Mouse (Mus musculus) midbrain, embryonic 13.5 days (tissue): Measurements from ENCODE around the gene Golm1. TPM values are rescaled to one million over a fixed set of nuclear protein-coding genes. Genes with fewer than 3 reads are reported as not detected.

Source experiments
- ATAC-seq: fragments of 200-750 bp; cut with Nextera tagmentation; 2 replicates; pipeline ENCODE4 v1.8.0; 2017; ENCODE audit warnings: mild to moderate bottlenecking, moderate TSS enrichment, moderate library complexity
- H3K27ac ChIP-seq: fragments of 300-500 bp; sonication (generic); 2 replicates; pipeline ENCODE4 v1.5.1; 2015; ENCODE audit warnings: inconsistent platforms, mild to moderate bottlenecking, moderate library complexity
- H3K27me3 ChIP-seq: fragments of 300-500 bp; sonication (generic); 2 replicates; pipeline ENCODE4 v1.6.1; 2015; ENCODE audit warnings: mild to moderate bottlenecking, inconsistent platforms
- H3K36me3 ChIP-seq: fragments of 300-500 bp; sonication (generic); 2 replicates; pipeline ENCODE4 v1.6.1; 2015; ENCODE audit warnings: mild to moderate bottlenecking, inconsistent platforms
- H3K4me1 ChIP-seq: fragments of 300-500 bp; sonication (generic); replicated peaks from 2 replicates; pipeline ENCODE4 v1.6.1; 2015; ENCODE audit warnings: inconsistent platforms
- H3K4me2 ChIP-seq: fragments of 300-500 bp; sonication (generic); replicated peaks from 2 replicates; pipeline ENCODE4 v1.6.1; 2015; ENCODE audit warnings: moderate library complexity, mild to moderate bottlenecking, inconsistent platforms
- H3K4me3 ChIP-seq: fragments of 300-500 bp; sonication (generic); replicated peaks from 2 replicates; pipeline ENCODE4 v1.5.1; 2015; ENCODE audit warnings: mild to moderate bottlenecking, inconsistent platforms
- H3K9ac ChIP-seq: fragments of 300-500 bp; sonication (generic); replicated peaks from 2 replicates; pipeline ENCODE4 v1.6.1; 2015; ENCODE audit warnings: mild to moderate bottlenecking, inconsistent platforms
- H3K9me3 ChIP-seq: fragments of 300-500 bp; sonication (generic); 2 replicates; pipeline ENCODE4 v1.6.1; 2016; ENCODE audit warnings: mild to moderate bottlenecking, inconsistent platforms
- WGBS: fragments of 180-500 bp; shearing (Covaris S2); methylation state at CpG from one replicate; pipeline ENCODE4 v1.1.7; 2015; 5-methylcytosine and 5-hydroxymethylcytosine counted together
- polyA plus RNA-seq: library from polyadenylated mRNA; unstranded; fragments of >200 nt; fragmentation: Nextera tagmentation; extraction: Ambion mirVana; gene quantifications from 2 replicates; pipeline ENCODE4 v1.2.1, GENCODE M21; 2015

Gene Golm1
- polyA plus RNA-seq, 1 experiment from 2014 or later, result 76.2 TPM

DNA sequence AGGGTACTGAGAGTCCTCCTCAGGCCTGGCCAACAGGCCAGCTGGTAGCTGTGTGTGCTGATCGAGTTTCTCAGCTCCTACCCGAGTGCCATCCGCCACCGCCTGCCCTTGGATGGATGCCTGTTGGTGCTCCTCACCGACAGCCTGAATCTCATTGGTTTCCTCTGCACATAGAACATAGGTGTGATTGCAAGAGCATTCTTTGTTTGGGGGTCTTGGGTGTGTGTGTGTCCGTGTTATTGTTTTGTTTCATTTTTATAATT lies 35.5 kb downstream of the Golm1 start:
- no peaks in the 10 kb centered on the region for H3K9me3 ChIP-seq
- H3K36me3 ChIP-seq, result peaks cover 79% of the 10 kb centered on the region
- 96% methylated on average over 6 of the region's 6 CpGs for WGBS
- H3K27ac ChIP-seq, result no peak overlapping the region
- H3K4me1 ChIP-seq, result no peaks in the 10 kb centered on the region
- ATAC-seq, result no peak
- no peaks in the 10 kb centered on the region for H3K27me3 ChIP-seq
- H3K9ac ChIP-seq, result no peak overlapping the region
- no peak overlapping the region for H3K4me3 ChIP-seq
- no peak overlapping the region for H3K4me2 ChIP-seq

- no peak overlapping the region for H3K4me2 ChIP-seq
- no peak overlapping the region for H3K27ac ChIP-seq
- H3K9me3 ChIP-seq, result no peaks in the 10 kb centered on the region
- ATAC-seq, result no peak
- no peak overlapping the region for H3K9ac ChIP-seq
- H3K4me1 ChIP-seq, result no peaks in the 10 kb centered on the region
- H3K36me3 ChIP-seq, result peaks cover 79% of the 10 kb centered on the region
- 91% methylated on average over 16 of the region's 16 CpGs for WGBS
- H3K4me3 ChIP-seq, result no peak overlapping the region
- H3K27me3 ChIP-seq, result no peaks in the 10 kb centered on the region
Observed at GRCm38 (mm10) chr13:59639368-59640177, 36.0 kb downstream of the Golm1 start.

GRCm38 (mm10) chr13:59637800-59638199 lies 37.8 kb downstream of the Golm1 start:
- no peaks in the 10 kb centered on the region for H3K27me3 ChIP-seq
- no peak overlapping the region for H3K4me3 ChIP-seq
- H3K4me1 ChIP-seq, result no peaks in the 10 kb centered on the region
- H3K9ac ChIP-seq, result no peak overlapping the region
- H3K36me3 ChIP-seq, result peaks cover 95% of the 10 kb centered on the region
- ATAC-seq, result no peak
- no peak overlapping the region for H3K27ac ChIP-seq
- WGBS, result 94% methylated on average over 7 of the region's 7 CpGs
- no peak overlapping the region for H3K4me2 ChIP-seq
- no peaks in the 10 kb centered on the region for H3K9me3 ChIP-seq

DNA sequence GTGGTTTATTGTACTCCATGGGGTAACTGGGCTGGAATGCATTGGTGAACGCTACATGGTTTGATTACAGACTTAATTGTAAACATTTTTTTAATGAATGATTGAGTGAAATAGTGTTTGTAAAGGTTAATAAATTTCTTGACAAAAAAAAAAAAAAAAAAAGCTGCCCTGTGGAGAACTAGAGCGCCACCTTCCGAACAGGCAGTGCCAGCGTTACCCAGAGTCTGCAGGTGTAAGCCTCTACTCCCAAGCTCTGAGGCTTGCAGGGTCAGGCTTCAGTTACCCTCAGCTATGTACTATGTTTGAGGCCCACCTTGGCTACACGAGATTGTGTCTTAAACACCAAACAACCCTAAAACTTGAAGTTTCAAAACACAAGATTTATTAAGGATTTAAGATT lies 41.0 kb downstream of the Golm1 start:
- Histone ChIP-seq H3K27ac (no peak overlapping the region), H3K4me2 (no peak overlapping the region), H3K27me3 (no peaks in the 10 kb centered on the region), H3K4me1 (no peaks in the 10 kb centered on the region), H3K4me3 (no peak overlapping the region), H3K36me3 (peaks cover 96% of the 10 kb centered on the region), H3K9me3 (no peaks in the 10 kb centered on the region), H3K9ac (no peak overlapping the region)
- WGBS, result 79% methylated on average over 5 of the region's 5 CpGs
- no peak for ATAC-seq

GRCm38 (mm10) chr13:59626739-59627138 lies 48.9 kb downstream of the Golm1 start:
- no peaks in the 10 kb centered on the region for H3K27me3 ChIP-seq
- no peak overlapping the region for H3K4me2 ChIP-seq
- 93% methylated on average over 7 of the region's 7 CpGs for WGBS
- H3K9ac ChIP-seq, result no peak overlapping the region
- H3K4me3 ChIP-seq, result no peak overlapping the region
- no peak overlapping the region for H3K27ac ChIP-seq
- H3K4me1 ChIP-seq, result no peaks in the 10 kb centered on the region
- H3K9me3 ChIP-seq, result no peaks in the 10 kb centered on the region
- no peak for ATAC-seq
- peaks cover 87% of the 10 kb centered on the region for H3K36me3 ChIP-seq

DNA sequence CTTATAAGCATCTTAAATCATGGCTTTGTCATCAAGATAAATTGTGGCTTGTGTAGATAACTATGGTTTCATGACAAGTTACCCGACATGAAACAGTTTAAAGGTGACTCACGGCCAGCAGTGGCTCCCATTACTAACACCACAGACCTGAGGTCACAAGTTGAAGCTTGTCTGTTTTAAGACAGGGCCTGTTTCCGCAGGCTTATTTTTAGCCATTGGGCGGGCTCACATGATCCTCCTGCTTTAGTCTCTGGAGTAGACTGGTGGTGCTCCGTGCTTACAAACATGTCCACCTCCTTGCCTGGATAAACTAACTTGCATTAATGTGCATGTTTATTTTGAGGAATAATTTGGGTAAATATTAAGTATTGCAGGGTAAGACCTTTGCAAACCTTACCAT lies 50.7 kb downstream of the Golm1 start:
- Histone ChIP-seq H3K36me3 (peaks cover 87% of the 10 kb centered on the region), H3K9me3 (no peaks in the 10 kb centered on the region), H3K4me2 (no peak overlapping the region), H3K27ac (no peak overlapping the region), H3K9ac (no peak overlapping the region), H3K4me3 (no peak overlapping the region), H3K27me3 (no peaks in the 10 kb centered on the region), H3K4me1 (no peaks in the 10 kb centered on the region)
- WGBS, result 92% methylated on average over 5 of the region's 5 CpGs
- no peak for ATAC-seq

DNA sequence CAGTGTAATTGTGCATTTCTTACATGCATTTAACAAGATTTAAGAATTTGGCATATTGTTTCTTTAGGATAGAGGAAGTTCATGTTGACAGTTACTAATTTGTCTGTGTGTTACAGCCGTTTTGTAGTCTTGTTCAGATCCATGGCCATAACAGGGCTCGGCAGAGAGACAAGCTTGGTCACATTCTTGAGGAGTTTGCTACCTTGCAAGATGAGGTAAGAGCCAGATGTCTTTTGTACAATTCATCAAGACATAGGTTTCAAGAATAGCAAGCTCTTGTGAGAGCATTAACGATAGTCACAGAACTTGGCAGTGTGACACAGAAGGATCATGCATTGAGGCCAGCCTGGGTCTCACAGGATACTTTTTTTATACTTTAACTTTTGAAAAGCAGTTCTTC lies 51.2 kb downstream of the Golm1 start:
- Histone ChIP-seq H3K27me3 (no peaks in the 10 kb centered on the region), H3K4me1 (no peaks in the 10 kb centered on the region), H3K9me3 (no peaks in the 10 kb centered on the region), H3K36me3 (peaks cover 84% of the 10 kb centered on the region), H3K27ac (no peak overlapping the region), H3K4me2 (no peak overlapping the region), H3K4me3 (no peak overlapping the region), H3K9ac (no peak overlapping the region)
- 93% methylated on average over 3 of the region's 3 CpGs for WGBS
- no peak for ATAC-seq

GRCm38 (mm10) chr13:59621643-59622489 lies 53.7 kb downstream of the Golm1 start:
- H3K9ac ChIP-seq, result no peak overlapping the region
- no peaks in the 10 kb centered on the region for H3K9me3 ChIP-seq
- H3K4me2 ChIP-seq, result no peak overlapping the region
- H3K4me3 ChIP-seq, result no peak overlapping the region
- H3K27ac ChIP-seq, result no peak overlapping the region
- no peak for ATAC-seq
- H3K4me1 ChIP-seq, result no peaks in the 10 kb centered on the region
- WGBS, result 93% methylated on average over 7 of the region's 7 CpGs
- peaks cover 85% of the 10 kb centered on the region for H3K36me3 ChIP-seq
- H3K27me3 ChIP-seq, result no peaks in the 10 kb centered on the region

DNA sequence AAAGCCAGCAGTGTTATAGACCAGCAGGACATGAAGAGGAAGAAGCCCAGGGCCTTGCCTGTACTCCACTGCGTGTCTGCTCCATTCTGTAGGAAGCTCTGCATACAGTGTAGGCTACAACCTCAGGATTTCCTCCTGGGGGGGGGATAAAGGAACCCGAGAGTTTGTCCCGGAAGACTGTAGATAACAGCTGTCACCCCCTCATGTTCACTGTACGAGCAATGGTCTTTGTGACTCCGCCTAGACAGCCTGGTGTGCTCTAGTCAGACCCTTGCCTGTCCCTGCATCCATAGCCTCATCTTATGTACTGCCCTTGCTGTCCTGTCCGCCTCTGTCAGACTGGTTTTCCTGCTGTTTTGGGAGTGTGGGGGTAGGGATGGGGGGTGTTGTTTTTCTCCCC lies 57.1 kb downstream of the Golm1 start:
- H3K4me2 ChIP-seq, result no peak overlapping the region
- H3K27me3 ChIP-seq, result no peaks in the 10 kb centered on the region
- no peaks in the 10 kb centered on the region for H3K9me3 ChIP-seq
- no peak overlapping the region for H3K27ac ChIP-seq
- H3K9ac ChIP-seq, result no peak overlapping the region
- no peaks in the 10 kb centered on the region for H3K4me1 ChIP-seq
- peaks cover 78% of the 10 kb centered on the region for H3K36me3 ChIP-seq
- no peak for ATAC-seq
- WGBS, result 96% methylated on average over 6 of the region's 6 CpGs
- no peak overlapping the region for H3K4me3 ChIP-seq

- H3K4me2 ChIP-seq, result no peak overlapping the region
- 86% methylated on average over 4 of the region's 4 CpGs for WGBS
- no peak overlapping the region for H3K9ac ChIP-seq
- H3K27ac ChIP-seq, result no peak overlapping the region
- no peak for ATAC-seq
- H3K4me1 ChIP-seq, result no peaks in the 10 kb centered on the region
- H3K36me3 ChIP-seq, result peaks cover 77% of the 10 kb centered on the region
- H3K27me3 ChIP-seq, result no peaks in the 10 kb centered on the region
- no peak overlapping the region for H3K4me3 ChIP-seq
- H3K9me3 ChIP-seq, result no peaks in the 10 kb centered on the region
Observed at GRCm38 (mm10) chr13:59615554-59615953, 60.1 kb downstream of the Golm1 start.

DNA sequence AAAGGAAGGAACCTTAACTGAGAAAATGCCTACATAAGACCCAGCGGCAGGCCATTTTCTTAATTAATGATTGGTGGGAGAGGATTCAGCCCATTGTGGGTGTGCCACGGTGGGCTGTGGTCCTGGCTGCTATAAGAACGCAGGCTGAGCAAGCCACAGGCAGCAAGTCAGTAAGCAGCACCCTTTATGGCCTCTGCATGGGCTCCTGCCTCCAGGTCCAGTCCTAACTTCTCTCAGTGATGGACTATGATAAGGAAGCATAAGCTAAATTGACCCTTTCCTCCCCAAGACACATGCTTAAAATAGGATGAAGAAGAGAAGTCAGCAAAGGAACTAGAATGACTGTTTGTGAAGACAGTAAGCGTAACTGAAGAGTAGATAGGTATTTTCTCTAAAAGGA lies 60.5 kb downstream of the Golm1 start:
- Histone ChIP-seq H3K4me3 (no peak overlapping the region), H3K36me3 (peaks cover 77% of the 10 kb centered on the region), H3K27ac (no peak overlapping the region), H3K4me1 (no peaks in the 10 kb centered on the region), H3K27me3 (no peaks in the 10 kb centered on the region), H3K9ac (no peak overlapping the region), H3K9me3 (no peaks in the 10 kb centered on the region), H3K4me2 (no peak overlapping the region)
- 92% methylated on average over 4 of the region's 4 CpGs for WGBS
- ATAC-seq, result no peak

DNA sequence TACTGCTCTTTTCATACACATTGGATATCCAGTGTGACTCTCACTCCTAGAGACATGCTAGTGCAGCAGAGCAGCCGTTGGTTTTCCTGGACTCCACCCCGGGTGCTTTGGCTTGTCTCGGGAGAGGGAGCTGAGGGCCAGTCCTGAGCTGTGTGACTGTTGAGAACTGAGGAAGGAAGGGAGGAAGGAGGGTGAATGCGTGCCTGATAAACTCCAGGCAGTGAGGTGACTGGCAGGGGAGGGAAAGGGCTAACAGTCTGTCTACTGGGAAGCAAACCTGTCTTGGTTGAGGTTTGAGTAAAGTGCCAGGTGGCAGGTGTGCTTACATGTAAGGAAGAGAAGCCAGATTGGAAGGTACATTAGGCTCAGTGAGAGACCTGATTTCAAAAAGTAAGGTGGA lies 61.7 kb downstream of the Golm1 start:
- H3K4me1 ChIP-seq, result no peaks in the 10 kb centered on the region
- no peak overlapping the region for H3K4me3 ChIP-seq
- no peaks in the 10 kb centered on the region for H3K27me3 ChIP-seq
- no peaks in the 10 kb centered on the region for H3K9me3 ChIP-seq
- peaks cover 81% of the 10 kb centered on the region for H3K36me3 ChIP-seq
- no peak overlapping the region for H3K27ac ChIP-seq
- ATAC-seq, result no peak
- WGBS, result 88% methylated on average over 4 of the region's 4 CpGs
- no peak overlapping the region for H3K4me2 ChIP-seq
- no peak overlapping the region for H3K9ac ChIP-seq
